Mouse (Mus musculus) thymus, postnatal 25 days (tissue): ENCODE results near the gene Krtap13.
"Not testable (repeated sequence)": the region's sequence is repeated elsewhere in the genome, so short reads cannot be mapped to it uniquely, and the experiment has no call there.

Experiments used
- DNase-seq: peaks from one replicate; pipeline ENCODE4 v3.0.0; 2022

Gene Krtap13

GRCm38 (mm10) chr16:88751535-88751934, at the start of gene Krtap13:
Krtap13 (minus strand) TSS chr16:88751635.
- DNase-seq, result not testable (repeated sequence)

DNA sequence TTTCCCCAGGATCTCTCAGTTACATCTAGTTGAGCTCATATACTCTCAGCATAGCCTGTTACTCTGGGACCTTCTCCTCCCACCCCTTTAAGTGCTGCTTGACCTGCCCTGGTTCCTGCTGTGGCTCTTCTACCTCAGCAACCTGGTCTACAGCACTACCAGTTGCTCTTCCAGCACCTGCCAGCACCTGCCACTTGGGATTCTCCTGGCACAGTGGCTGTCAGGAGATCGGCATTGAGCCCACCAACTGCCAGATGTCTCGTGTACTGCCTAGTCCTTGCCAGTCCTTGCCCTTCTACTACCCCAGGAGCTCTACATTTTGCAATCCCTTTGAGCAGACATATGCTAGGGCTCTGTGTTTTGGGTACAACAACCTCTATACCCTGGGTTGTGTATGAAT, 35.4 kb upstream of the Krtap13 start:
- no peak for DNase-seq

DNA sequence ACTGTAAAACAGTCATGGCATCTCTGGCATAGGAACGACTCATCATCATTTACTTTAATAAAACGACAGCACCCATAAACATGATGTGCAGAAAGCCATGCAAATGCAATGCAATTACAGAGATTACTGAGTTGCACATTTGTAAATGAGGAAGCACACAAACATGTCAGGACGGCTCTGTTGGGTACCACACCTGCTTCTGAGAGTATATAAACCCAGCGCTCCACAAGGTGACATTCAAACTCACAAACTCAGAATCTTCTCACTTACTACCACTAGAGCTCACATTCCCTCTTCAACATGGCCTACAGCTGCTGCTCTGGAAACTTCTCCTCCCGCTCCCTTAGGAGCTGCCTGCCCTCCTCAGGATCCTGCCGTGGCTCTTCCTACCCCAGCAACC, 26.2 kb upstream of the Krtap13 start, which contains the start of gene Gm5965:
Gm5965 (plus strand) TSS at position 301 of the 400 bp plus-strand sequence.
- no peak for DNase-seq

- DNase-seq, result no peak
Measured at GRCm38 (mm10) chr16:88774106-88774505, 22.7 kb upstream of the Krtap13 start, which contains the start of gene 2310057N15Rik. 2310057N15Rik (minus strand) TSS chr16:88774206.

DNA sequence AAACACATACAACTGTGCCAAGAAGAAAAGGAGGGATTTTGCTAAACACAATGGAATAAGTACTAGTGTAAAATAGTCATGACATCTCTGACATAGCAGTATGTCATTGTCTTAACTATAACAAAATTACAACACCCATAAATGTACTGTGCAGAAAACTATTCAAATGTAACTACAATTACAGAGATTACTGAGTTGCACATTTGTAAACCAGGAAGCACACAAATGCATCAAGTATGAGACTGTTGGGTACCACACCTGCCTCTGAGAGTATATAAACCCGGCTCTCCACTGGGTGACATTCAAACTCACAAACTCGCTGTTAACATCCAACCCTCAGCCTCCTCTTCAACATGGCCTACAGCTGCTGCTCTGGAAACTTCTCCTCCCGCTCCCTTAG, 7.1 kb upstream of the Krtap13 start, which contains the start of gene 2310034C09Rik:
2310034C09Rik (plus strand) TSS at position 301 of the 400 bp plus-strand sequence.
- not testable (repeated sequence) for DNase-seq

DNA sequence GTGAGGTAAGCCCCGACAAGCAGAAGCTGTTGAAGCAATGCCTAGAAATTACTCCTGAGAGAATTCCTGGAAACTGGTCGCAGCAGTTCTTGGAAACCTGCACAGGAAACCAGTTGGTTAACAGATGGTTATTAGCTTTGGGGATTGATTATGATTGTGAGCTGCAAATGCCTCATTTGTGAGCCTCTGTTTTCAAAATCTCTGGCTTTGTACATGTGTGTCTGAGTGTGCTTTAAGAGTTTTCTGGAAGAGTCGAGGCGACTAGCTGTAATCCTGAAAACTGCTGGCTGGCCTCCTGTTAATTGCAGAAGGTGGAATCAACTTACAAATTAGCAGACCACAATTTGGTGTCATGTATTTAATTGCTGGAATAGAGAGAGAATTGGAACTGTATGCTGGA, 3.5 kb downstream of the Krtap13 start:
- DNase-seq, result no peak

DNA sequence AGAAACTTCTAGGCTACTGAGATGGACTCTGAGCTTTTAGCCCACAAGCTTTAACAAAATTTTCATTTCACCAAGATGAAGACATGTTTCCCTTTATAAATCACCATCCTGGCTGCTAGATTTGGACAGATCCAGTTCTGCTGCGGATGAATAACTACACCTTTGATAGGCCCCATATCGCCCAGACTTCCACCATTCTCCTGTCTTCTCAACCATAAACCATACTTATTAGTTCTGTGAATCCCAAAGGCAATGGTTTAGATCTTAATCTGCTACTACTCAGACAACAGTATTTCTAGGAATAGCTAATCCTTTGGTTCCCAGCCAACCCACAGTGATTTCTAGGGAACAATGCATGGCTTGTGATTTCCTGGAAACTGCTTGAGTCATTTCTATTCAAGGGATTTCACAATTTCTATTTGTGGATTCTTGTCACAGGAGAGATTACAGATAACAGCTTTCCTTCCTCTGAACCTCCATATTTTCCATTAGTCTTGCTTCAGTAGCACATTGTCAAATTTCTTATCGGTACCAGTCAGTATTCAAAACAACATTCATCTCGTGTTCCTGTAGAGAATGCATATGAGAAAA, 6.6 kb downstream of the Krtap13 start:
- DNase-seq, result no peak

GRCm38 (mm10) chr16:88735391-88735790, 16.0 kb downstream of the Krtap13 start:
- DNase-seq, result no peak

DNA sequence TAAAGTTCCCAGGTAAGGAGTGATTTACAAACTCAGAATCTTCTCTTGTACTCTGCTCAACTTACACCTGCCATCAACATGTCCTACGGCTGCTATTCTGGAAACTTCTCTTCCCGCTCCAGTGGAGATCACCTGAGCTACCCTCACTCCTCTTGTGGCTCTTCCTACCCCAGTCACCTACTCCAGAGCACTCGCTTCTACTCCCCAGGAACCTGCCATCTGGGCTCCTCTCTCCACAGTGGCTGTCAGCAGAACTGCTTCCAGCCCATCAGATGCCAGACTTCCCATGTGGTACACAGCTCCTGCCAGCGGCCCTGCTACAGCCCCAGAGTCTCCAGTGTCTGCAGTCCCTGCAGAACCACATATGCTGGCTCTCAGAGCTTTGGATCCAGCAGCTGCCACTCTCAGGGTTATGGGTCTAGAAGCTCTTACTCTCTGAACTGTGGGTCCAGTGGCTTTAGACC, 22.6 kb downstream of the Krtap13 start, which contains the start of gene Krtap13-1:
Krtap13-1 (plus strand) TSS at position 51 of the 464 bp plus-strand sequence.
- no peak for DNase-seq

- no peak for DNase-seq
Measured at GRCm38 (mm10) chr16:88720031-88720430, 31.4 kb downstream of the Krtap13 start.

- DNase-seq, result no peak
Measured at GRCm38 (mm10) chr16:88716549-88716948, 34.9 kb downstream of the Krtap13 start.

DNA sequence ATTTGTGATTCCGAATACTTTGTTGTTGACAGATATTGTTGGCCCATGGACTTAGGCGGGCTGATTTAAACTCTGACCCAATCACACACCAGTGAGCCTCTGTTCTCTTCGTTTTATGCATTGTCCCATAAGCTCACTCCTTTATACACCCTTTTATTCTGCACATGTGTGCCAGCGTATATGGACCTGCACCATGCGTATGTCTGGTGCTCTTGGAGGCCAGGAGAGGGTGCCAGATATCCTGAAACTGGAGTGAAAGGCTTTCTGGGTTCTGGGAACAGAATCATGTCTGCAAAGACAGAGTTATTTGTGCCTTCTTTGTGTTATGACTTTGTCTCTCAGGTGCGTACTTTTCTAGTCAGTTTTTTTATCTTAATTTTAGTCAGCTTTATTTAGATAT, 40.2 kb downstream of the Krtap13 start:
- DNase-seq, result no peak

GRCm38 (mm10) chr16:88710757-88711156, 40.7 kb downstream of the Krtap13 start:
- DNase-seq, result no peak

- no peak for DNase-seq
Measured at GRCm38 (mm10) chr16:88707496-88708012, 43.9 kb downstream of the Krtap13 start, which contains the start of gene 2310061N02Rik. 2310061N02Rik (minus strand) TSS chr16:88707962.

DNA sequence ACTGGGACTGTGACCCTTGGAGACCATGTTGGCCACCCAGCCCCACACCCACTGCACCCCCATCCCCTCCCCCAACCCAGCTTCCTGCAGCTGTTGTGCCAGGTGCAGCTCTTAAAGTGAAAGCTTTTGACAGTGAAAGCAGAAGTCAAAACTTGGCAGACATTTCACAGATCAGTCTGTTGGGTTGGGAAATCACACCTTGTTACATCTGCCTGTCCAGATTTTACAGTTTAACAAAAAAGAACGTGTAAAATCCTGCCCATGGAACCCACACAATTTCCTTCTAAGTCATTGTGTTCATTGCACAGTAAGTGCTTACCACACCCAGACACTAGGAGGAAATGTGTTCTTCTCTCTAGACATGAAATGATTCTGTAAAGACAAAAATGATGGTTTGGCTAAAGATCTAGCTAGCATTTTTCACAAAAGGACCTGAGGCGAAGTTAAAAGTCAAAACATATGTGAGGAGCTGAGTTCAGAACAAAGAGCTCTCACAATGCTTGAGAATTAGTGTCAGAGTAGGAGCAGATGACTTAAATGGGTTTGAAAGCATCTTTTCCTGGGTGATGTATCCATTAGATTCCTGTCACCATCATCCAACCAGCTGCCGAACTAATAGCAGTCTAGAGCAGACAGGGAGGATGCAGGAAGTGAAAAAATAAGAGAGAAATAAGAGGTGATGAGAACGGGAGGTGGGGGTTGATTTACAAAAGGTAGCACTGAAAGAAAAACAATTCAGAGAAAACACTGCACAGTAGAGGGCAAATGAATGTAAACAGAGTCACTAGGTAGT, 50.2 kb downstream of the Krtap13 start:
- DNase-seq, result peak; percentile 73
